Mouse (Mus musculus): ENCODE data around the gene Cd209a.
"Not testable (repeated sequence)": the region's sequence is repeated elsewhere in the genome, so short reads cannot be mapped to it uniquely, and the experiment has no call there.

Gene Cd209a

GRCm38 (mm10) chr8:3748761-3749160 is at the start of gene Cd209a:
TSS of gene Cd209a (minus strand) at chr8:3748984.
- DNase-seq (ENCODE audit: low spot score): no peak

- not testable (repeated sequence) for DNase-seq (ENCODE audit: low spot score)
These were observed 19.9 kb upstream of the Cd209a start for GRCm38 (mm10) chr8:3768641-3769040.

GRCm38 (mm10) chr8:3754261-3754850 is 5.6 kb upstream of the Cd209a start:
- peak; percentile 50 for DNase-seq (ENCODE audit: low spot score)

GRCm38 (mm10) chr8:3736947-3737346 is 11.8 kb downstream of the Cd209a start:
- no peak for DNase-seq (ENCODE audit: low spot score)

GRCm38 (mm10) chr8:3735599-3735998 is 13.2 kb downstream of the Cd209a start:
- no peak for DNase-seq (ENCODE audit: low spot score)

- no peak for DNase-seq (ENCODE audit: low spot score)
These were observed 14.7 kb downstream of the Cd209a start for GRCm38 (mm10) chr8:3734084-3734483.

- DNase-seq (ENCODE audit: low spot score): no peak
These were observed 27.7 kb downstream of the Cd209a start for GRCm38 (mm10) chr8:3721041-3721440.

GRCm38 (mm10) chr8:3720551-3720950 is 28.2 kb downstream of the Cd209a start, which contains the start of gene Clec4g:
TSS of gene Clec4g (minus strand) at chr8:3720651.
- DNase-seq (ENCODE audit: low spot score): no peak

GRCm38 (mm10) chr8:3718559-3718958 is 30.2 kb downstream of the Cd209a start:
- DNase-seq (ENCODE audit: low spot score): peak; percentile 70

- DNase-seq (ENCODE audit: low spot score): no peak
These were observed 31.3 kb downstream of the Cd209a start for GRCm38 (mm10) chr8:3717321-3717954.

- no peak for DNase-seq (ENCODE audit: low spot score)
These were observed 37.1 kb downstream of the Cd209a start for GRCm38 (mm10) chr8:3711646-3712045.

- DNase-seq (ENCODE audit: low spot score): no peak
These were observed 38.5 kb downstream of the Cd209a start for GRCm38 (mm10) chr8:3710312-3710711.

- DNase-seq (ENCODE audit: low spot score): no peak
These were observed 41.2 kb downstream of the Cd209a start for GRCm38 (mm10) chr8:3707611-3708010.

- DNase-seq (ENCODE audit: low spot score): no peak
These were observed 43.1 kb downstream of the Cd209a start for GRCm38 (mm10) chr8:3705711-3706110.

GRCm38 (mm10) chr8:3701491-3701890 is 47.3 kb downstream of the Cd209a start:
- no peak for DNase-seq (ENCODE audit: low spot score)

GRCm38 (mm10) chr8:3694121-3694520 is 54.7 kb downstream of the Cd209a start, which contains the start of gene Fcer2a:
TSS of gene Fcer2a (minus strand) at chr8:3694175.
- no peak for DNase-seq (ENCODE audit: low spot score)
